Mouse (Mus musculus): Measurements from ENCODE around the gene Rps2.
"Not testable (repeated sequence)": the region's sequence is repeated elsewhere in the genome, so short reads cannot be mapped to it uniquely, and the experiment has no call there.

Gene Rps2

DNA sequence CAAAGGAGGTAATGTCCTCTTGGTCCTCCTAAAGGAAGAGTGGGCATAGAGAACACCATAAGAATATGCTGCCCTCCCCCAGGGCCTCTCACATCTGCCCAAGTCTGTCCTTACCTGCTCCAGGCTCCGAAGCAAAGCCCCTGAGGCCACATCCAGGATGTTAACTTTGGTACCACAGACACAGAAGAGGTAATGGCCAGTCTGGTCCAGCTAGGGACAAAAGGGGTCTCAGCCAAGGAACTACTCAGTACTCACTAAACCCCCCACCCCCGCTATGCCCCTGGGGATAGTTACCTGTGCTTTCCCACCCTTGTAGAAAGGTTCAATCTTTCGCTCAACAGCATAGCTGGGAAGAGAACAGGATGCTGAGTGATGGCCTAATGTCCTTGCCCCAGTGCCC, 12.1 kb upstream of the Rps2 start:
- DNase-seq (ENCODE audit: low spot score) = no peak

DNA sequence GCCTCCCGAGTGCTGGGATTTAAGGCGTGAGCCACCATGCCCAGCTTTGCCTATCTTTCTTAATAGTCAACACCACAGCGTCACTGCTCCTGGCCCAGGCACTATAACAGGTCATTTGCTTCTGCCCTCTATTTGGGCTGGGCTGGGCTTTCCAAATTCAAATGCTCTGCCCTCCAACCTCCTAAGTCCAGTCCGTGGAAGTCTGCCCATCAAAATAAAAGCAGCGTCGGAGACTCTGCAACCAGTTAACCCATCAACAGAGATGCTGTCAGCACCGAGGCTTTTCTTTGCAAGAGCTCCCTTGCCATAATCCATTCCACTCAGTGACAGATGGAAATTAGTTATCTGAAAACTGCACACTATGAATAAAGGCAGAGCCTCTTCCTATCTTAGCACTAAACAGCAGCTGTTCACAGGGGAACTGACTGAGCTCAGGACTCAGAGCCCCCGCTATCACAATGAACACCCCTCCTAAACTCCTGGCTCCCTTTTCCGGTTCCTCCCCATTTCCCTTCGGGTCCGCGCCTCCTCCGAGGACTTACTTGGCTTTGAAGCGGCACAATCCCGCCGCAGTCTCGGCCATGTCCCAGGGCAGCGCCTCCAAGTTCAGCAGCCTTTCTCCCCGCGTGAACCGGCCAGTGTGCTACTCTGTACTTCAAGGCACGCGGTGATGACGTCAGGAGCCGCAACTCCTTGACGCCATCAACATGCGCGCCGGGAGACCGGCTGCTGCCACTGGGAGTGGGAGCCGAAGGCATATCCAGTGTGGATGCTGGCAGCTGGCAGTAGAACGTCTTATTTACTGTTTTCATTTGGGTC, 10.7 kb upstream of the Rps2 start, which contains the start of gene Tbl3:
TSS of gene Tbl3 (minus strand) at position 679 of the 819 bp plus-strand sequence.
- DNase-seq (ENCODE audit: low spot score) = peak; percentile 92

DNA sequence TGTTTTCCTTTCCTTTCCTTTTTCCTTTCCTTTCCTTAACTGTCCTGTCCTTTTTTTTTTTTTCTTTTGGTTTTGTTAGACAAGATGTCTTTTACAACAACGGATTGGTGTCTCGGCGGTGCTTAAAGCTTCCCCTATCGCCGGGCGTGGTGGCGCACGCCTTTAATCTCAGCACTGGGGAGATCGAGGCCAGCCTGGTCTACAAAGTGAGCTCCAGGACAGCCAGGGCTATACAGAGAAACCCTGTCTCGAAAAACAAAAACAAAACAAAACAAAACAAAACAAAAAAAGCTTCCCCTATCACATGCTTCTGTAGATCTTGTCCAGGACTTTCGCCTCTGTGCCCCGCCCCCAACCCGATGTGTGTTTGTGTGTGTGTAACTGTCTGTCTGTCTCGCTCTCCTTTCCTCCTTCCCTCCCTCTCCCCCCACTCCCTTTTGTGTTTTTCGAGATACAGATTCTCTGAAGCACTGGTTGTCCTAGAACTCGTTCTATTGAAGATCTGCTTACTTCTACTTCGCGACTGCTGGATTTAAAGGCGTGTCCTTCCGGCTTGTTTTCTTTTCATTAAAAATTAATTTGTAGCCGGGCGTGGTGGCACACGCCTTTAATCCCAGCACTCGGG, 10.0 kb upstream of the Rps2 start:
- no peak for DNase-seq (ENCODE audit: low spot score)

GRCm38 (mm10) chr17:24708646-24709045, 9.3 kb upstream of the Rps2 start:
- DNase-seq (ENCODE audit: low spot score) = no peak

DNA sequence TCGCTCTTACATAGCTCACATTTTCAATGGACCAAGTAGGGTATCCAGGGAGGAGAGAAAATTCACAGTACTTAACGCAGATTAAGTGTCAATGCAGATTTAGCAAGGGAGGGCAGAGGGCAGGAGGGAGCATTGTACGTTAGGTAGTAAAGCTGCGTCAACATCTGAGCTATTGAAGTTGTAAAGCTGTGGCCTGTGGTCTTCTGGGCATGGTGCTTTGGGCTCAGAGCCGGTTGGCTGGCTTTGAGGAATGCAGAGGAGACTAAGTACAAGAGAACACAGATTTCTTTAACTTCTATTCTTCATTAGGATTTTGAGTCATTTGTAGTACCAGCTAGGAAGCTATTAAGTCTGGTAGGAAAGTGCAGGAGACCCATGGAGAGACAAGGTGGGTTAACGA, 2.4 kb upstream of the Rps2 start:
- DNase-seq (ENCODE audit: low spot score) = no peak

DNA sequence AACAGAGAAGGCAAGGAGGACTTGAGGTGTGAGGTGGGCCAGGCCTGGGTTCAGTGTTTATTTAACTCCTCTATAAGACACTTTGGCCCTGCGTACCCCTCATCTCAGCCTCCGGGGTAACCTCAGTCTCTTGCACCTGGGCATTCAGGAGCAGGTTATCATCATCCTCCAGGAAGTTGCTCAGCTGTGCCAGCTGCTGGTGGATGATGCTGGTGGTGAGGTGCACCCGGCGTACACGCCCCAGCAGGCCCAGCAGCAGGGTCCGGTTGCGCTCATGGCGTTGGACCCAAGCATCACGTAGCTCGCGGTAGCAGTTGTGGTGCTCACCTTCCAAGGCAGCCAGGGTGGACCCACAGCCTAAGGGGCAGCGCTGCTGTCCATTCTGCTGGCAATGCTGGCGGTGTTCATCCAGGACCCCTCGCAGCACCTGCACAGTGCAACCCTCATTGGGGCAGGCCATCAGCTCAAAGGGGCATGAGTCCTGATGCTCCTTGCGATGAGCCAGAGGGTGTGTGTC, 1.7 kb upstream of the Rps2 start:
- no peak for DNase-seq (ENCODE audit: low spot score)

DNA sequence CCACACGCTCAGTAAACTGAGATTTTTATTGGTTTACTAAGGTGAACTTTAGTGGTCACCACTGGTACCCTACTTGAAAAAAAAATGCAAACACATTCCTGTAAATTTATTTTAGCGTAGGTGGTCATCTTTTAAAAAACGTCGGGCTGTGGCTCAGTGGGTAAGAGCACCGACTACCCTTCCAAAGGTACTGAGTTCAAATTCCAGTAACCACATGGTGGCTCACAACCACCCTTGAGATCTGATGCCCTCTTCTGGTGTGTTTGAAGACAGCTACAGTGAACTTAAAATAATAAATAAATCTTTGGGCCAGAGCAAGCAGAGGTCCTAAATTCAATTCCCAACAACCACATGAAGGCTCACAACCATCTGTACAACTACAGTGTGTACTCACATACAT, 1.0 kb downstream of the Rps2 start:
- not testable (repeated sequence) for DNase-seq (ENCODE audit: low spot score)

GRCm38 (mm10) chr17:24719494-24720222, 1.7 kb downstream of the Rps2 start:
- DNase-seq (ENCODE audit: low spot score) = peak; percentile 93

DNA sequence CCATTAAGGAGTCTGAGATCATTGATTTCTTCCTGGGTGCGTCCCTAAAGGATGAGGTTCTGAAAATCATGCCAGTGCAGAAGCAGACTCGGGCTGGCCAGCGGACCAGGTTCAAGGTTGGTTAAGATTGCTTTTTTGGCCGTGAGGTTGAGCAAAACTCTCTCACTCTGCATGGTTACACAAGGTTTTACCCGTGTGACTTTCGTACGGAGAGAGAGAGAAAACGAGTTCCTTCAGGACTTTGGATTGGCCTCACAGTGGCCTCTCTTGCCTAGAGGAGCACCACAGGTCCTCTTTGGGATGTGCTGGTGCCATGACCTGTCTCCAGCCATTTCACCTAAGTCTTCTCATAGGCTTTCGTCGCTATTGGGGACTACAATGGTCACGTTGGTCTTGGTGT, 2.7 kb downstream of the Rps2 start:
- not testable (repeated sequence) for DNase-seq (ENCODE audit: low spot score)

- not testable (repeated sequence) for DNase-seq (ENCODE audit: low spot score)
Observed at GRCm38 (mm10) chr17:24721383-24721955, 3.6 kb downstream of the Rps2 start.

DNA sequence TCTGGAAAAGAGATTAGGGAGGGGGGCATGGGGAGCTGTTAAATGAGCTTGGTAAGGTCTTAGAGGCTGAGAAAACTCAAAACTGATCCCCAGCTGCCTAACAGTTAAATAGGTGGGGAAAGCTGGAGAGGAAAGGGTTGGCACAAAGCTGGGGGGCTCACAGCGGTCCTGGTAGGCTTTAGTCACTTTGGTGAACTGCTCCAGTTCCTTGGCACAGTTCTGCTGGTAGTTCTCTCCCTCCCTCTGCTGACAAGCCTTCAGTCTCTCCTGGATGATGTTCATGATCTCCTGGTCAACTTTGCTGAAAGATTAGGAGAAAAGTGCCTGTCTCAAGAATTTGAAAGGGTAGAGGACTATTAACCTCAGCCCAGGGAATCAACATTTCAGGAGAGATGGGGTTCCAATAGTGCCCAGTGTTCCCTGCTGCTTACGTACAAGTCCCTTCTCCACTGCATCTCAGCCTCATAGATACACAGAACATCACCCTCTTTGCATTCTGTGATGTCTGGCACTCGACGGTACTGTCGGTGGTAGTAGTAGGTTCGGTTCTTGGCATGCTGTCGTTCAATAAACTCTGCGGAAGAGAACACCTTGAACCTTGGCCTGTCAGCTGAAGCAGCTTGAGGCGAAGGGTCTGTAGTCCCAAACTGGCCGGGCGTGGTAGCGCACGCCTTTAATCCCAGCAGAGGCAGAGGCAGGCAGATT, 4.5 kb downstream of the Rps2 start:
- DNase-seq (ENCODE audit: low spot score) = no peak

DNA sequence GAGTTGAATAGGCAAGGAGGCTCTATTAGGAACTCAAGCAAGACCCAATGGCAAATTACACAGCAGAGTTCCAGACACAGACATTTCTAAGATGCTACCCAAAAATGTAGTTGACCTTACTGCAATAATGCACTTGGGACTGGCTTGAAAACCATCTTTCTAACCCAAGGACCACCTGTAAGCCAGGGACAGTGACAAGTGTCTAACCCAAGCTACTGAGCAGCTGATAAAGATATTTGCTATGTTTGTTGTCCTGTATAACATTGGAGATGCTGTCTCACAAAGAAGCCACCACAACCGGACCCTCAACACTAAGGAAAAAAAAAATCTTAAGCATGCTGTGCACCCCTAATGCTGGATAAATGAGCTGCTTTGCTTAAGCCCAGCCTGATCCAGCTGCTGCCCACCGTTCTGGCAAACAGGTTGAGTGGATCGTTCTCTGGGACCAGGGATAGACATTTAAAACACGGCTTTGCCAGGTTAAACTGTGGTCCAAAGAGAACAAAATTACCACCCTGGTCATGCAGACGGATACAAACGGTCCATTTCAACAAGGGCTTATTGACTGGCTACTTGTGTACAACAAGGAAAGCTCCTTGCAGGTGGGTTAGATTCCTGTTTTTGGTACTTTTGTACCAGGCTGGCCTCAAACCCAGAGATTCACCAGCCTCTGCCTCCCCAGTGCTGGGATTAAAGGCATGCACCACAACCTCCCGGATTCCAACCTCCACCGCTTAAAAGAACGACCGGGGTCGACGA, 5.4 kb downstream of the Rps2 start:
- no peak for DNase-seq (ENCODE audit: low spot score)

DNA sequence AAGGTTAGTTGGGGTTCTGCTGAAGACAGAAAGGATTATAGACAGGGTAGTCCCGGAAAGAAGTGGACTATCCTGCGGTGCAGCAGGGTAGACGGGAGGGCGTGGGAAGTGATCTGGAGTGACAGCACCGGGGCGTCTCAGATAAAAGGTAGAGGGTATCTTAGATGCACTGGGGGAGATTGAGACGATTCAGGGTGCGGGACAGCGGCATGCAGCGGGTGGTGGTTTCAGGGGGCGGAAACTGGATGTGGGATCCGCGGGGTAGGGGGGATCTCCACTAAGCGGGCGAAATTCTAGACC, 5.9 kb downstream of the Rps2 start:
- peak; percentile 37 for DNase-seq (ENCODE audit: low spot score)

DNA sequence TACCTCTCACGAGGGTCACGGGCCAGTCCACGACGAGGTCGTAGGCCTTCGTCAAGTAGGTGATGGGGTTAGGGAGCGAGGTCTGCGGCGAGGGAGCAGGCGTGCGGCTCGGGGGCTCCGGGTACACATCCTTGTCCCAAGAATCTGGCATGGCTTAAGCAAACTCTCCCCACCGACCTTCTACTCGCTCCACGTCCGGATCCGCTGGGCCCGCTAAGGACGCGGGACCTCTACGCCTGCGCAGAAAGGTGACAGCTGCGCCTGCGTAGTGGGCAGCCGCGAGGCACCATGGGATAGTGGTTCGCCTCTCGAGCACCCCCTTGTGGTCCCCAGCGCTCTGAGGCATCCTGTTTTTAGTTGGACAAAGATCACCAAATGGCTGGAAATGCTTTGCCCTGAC, 6.3 kb downstream of the Rps2 start, which contains the start of gene Ndufb10:
TSS of gene Ndufb10 (minus strand) at position 295 of the 400 bp plus-strand sequence.
- DNase-seq (ENCODE audit: low spot score) = peak; percentile 99

- no peak for DNase-seq (ENCODE audit: low spot score)
Observed at GRCm38 (mm10) chr17:24725637-24726390, 7.9 kb downstream of the Rps2 start.

GRCm38 (mm10) chr17:24727618-24728017, 9.7 kb downstream of the Rps2 start, which contains the start of gene Rpl3l:
Gene Rpl3l (plus strand): TSS chr17:24727820.
- no peak for DNase-seq (ENCODE audit: low spot score)

DNA sequence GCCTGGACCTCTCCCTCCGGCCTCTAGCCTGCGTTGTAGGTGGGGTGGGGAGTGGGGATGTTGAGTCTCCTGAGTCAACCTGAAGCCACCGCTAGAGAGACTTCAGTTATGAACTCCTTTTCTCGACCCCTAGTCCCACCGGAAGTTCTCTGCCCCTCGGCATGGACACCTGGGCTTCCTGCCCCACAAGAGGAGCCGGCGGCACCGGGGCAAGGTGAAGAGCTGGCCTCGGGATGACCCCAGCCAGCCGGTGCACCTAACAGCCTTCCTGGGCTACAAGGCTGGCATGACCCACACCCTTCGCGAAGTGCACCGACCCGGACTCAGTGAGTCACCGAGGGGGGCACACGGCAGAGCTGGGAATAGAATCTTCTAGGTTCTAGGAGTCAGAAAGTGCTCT, 10.3 kb downstream of the Rps2 start:
- DNase-seq (ENCODE audit: low spot score) = no peak

GRCm38 (mm10) chr17:24729067-24729466, 11.2 kb downstream of the Rps2 start:
- DNase-seq (ENCODE audit: low spot score) = no peak

- DNase-seq (ENCODE audit: low spot score) = no peak
Observed at GRCm38 (mm10) chr17:24730787-24731186, 12.9 kb downstream of the Rps2 start.
